Mouse (Mus musculus) monocyte, adult 5-6 weeks (primary cell): ENCODE data around the gene Sprr2b. TPM values are rescaled to one million over a fixed set of nuclear protein-coding genes. Genes with fewer than 3 reads are reported as not detected.
"Not testable (repeated sequence)": the region's sequence is repeated elsewhere in the genome, so short reads cannot be mapped to it uniquely, and the experiment has no call there.

ENCODE experiments used
- ATAC-seq: fragments of 153-309, 156-312 bp; replicated peaks from 2 replicates; pipeline ENCODE4 v1.8.0; 2017; ENCODE audit warnings: mild to moderate bottlenecking; ENCODE audit not compliant: low TSS enrichment, insufficient number of reproducible peaks, severe bottlenecking, poor library complexity, low FRiP score
- total RNA-seq: library from RNA; stranded (forward); fragments of 200-1000, 200-491, 200-594 nt; gene quantifications from 3 replicates; pipeline ENCODE4 v1.2.3, GENCODE M21; 2017

The Sprr2b gene
- not detected in 3 replicates for total RNA-seq

GRCm38 (mm10) chr3:92316320-92316719, at the start of gene Sprr2b:
Gene Sprr2b, plus strand, starts transcription at chr3:92316620.
- ATAC-seq, result no peak

GRCm38 (mm10) chr3:92271414-92271985, 44.9 kb upstream of the Sprr2b start:
- peak; percentile 47; the same call in 1 of the 2 replicates for ATAC-seq

GRCm38 (mm10) chr3:92273504-92273903, 42.9 kb upstream of the Sprr2b start:
- ATAC-seq, result not testable (repeated sequence)

GRCm38 (mm10) chr3:92274018-92274417, 42.4 kb upstream of the Sprr2b start:
- not testable (repeated sequence) for ATAC-seq

GRCm38 (mm10) chr3:92279663-92280062, 36.8 kb upstream of the Sprr2b start:
- not testable (repeated sequence) for ATAC-seq

DNA sequence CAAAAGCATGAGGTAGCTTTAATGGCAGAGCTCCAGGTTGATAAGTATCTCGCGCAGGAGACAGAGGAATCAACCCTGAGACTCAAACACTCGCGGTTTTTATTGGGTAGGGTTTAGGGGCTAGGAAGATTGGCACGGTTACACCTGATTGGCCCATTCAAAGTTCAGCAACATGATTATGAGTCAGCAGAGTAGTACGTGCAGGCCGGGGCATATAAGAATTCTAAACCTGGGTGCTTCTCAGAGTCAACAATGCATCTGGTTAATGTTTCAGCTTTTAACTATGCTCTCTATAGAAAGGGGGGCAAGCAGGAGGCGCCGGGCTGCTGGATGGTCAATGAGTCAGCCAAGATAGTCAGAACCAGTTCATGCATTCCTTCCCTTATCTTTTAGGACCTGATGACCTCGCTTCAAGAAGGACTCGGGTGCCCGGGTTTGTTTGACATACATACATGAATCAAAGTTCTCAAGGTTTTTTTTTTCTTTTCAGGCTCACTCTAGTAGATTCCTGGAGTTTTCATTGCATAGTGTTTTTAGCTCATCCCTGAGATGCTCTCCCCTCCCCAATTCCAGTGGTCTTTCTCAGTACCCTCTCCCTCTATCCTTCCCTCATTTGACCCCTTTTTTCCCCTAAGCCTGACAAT, 35.3 kb upstream of the Sprr2b start:
- not testable (repeated sequence) for ATAC-seq

- not testable (repeated sequence) for ATAC-seq
Observed at GRCm38 (mm10) chr3:92285101-92285500, 31.3 kb upstream of the Sprr2b start, which contains the start of gene Sprr2a3. Gene Sprr2a3, plus strand, starts transcription at chr3:92285417.

GRCm38 (mm10) chr3:92288489-92288888, 27.9 kb upstream of the Sprr2b start:
- peak; percentile 54; the same call in 1 of the 2 replicates for ATAC-seq

DNA sequence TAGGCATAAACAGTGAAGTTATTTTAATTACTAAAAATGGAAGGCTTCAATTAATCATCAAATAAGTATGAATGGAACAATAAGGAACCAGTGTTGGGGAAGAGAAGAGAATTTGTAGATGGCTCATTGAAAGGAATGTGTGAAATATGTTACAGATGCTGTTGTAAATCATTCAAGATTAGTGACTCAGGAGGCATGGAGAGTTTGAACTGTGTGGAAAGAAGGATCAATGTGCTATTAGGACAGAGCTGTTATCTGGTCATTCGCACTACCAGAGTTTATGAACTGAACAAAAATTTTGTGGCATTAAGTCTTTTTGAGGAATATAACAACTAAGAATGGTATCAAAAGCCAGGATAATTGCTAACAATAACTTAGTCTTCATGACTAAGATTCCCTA, 9.0 kb upstream of the Sprr2b start:
- no peak for ATAC-seq

GRCm38 (mm10) chr3:92317384-92317783, 964 bp downstream of the Sprr2b start:
- no peak for ATAC-seq

DNA sequence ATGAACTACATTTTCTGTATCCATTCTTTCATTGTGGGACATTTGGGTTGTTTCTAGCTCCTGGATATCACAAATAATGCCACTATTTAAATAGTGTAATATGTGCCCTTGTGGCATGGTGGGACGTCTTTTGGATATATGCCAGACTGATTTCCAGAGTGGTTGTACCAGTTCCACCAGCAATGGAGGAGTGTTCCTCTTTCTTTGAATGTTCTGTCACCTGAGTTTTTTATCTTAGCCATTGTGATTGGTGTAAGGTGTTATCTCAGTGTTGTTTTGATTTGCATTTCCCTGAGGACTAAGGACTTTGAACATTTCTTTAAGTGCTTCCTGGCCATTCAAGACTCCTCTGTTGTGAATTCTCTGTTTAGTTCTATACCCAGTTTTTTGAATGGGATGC, 19.9 kb downstream of the Sprr2b start:
- no peak for ATAC-seq

- no peak for ATAC-seq
Observed at GRCm38 (mm10) chr3:92338840-92339239, 22.4 kb downstream of the Sprr2b start, which contains the start of gene Sprr2d. Gene Sprr2d, plus strand, starts transcription at chr3:92339140.

GRCm38 (mm10) chr3:92351843-92352242, 35.4 kb downstream of the Sprr2b start, which contains the start of gene Sprr2e:
Gene Sprr2e, plus strand, starts transcription at chr3:92352143.
- ATAC-seq, result no peak

GRCm38 (mm10) chr3:92361619-92362018, 45.2 kb downstream of the Sprr2b start:
- ATAC-seq, result no peak

- no peak for ATAC-seq
Observed at GRCm38 (mm10) chr3:92364887-92365286, 48.5 kb downstream of the Sprr2b start, which contains the start of gene Sprr2f. Gene Sprr2f, plus strand, starts transcription at chr3:92365187.

Other genes starting within 250 kb of the Sprr2b start
- gene Lor, start 233.5 kb upstream of the Sprr2b start, total RNA-seq, result not detected in 3 replicates
- gene Prr9, start 192.7 kb upstream of the Sprr2b start, total RNA-seq, result not detected in 3 replicates
- not detected in 3 replicates for gene Lelp1, start 173.9 kb upstream of the Sprr2b start, total RNA-seq
- not detected in 3 replicates for gene Sprr2a1, start 100.8 kb upstream of the Sprr2b start, total RNA-seq
- gene Sprr2a2, start 100.7 kb upstream of the Sprr2b start, total RNA-seq, result not detected in 3 replicates
- gene Sprr2a3, start 31.2 kb upstream of the Sprr2b start, total RNA-seq, result not detected in 3 replicates
- not detected in 3 replicates for gene Sprr2d, start 22.5 kb downstream of the Sprr2b start, total RNA-seq
- not detected in 3 replicates for gene Sprr2e, start 35.5 kb downstream of the Sprr2b start, total RNA-seq
- not detected in 3 replicates for gene Sprr2f, start 48.6 kb downstream of the Sprr2b start, total RNA-seq
- gene Sprr2h, start 69.1 kb downstream of the Sprr2b start, total RNA-seq, result not detected in 3 replicates
- gene Sprr2i, start 91.4 kb downstream of the Sprr2b start, total RNA-seq, result not detected in 3 replicates
- not detected in 3 replicates for gene Sprr2j-ps, start 101.5 kb downstream of the Sprr2b start, total RNA-seq
- 1.3 to 3.4 TPM (median 2.5 TPM) in 3 replicates for gene Gm9774, start 112.8 kb downstream of the Sprr2b start, total RNA-seq
- not detected in 3 replicates for gene Sprr2k, start 116.0 kb downstream of the Sprr2b start, total RNA-seq
- gene Sprr1b, start 122.2 kb downstream of the Sprr2b start, total RNA-seq, result not detected in 3 replicates
- not detected in 3 replicates for gene Sprr3, start 142.1 kb downstream of the Sprr2b start, total RNA-seq
- gene Sprr1a, start 169.3 kb downstream of the Sprr2b start, total RNA-seq, result not detected in 3 replicates
- gene Sprr4, start 183.9 kb downstream of the Sprr2b start, total RNA-seq, result not detected in 3 replicates
- not detected in 3 replicates for gene 2310046K23Rik, start 217.9 kb downstream of the Sprr2b start, total RNA-seq